Mouse (Mus musculus) adrenal gland, postnatal 0 days (tissue): ENCODE results near the gene Rarb. TPM values are rescaled to one million over a fixed set of nuclear protein-coding genes. Genes with fewer than 3 reads are reported as not detected.

Source experiments
- polyA plus RNA-seq: library from polyadenylated mRNA; unstranded; fragments of >200 nt; fragmentation: Nextera tagmentation; extraction: Ambion mirVana; gene quantifications from 2 replicates; pipeline ENCODE4 v1.2.1, GENCODE M21; 2015

Gene Rarb
- 8.1 and 11.2 TPM in 2 replicates for polyA plus RNA-seq

GRCm38 (mm10) chr14:16818602-16819250, at the start of gene Rarb:
TSS of gene Rarb (minus strand) at chr14:16819156.

